Mouse (Mus musculus) MEL (cell line): ENCODE results near the gene Dazl.

Experiments
- CHD2 ChIP-seq: IDR thresholded peaks from 2 replicates; pipeline ENCODE4 v1.6.1; 2011; ENCODE audit warnings: low read length, improper control_type of control experiment
- CTCF ChIP-seq, 3 experiments: IDR thresholded peaks in 2 of 3; conservative IDR thresholded peaks in 1 of 3; 2 replicates each; pipeline ENCODE4 v1.5.1; 2011 to 2012; ENCODE audit warnings: low read length in 3 of 3, low read depth in 2 of 3, mild to moderate bottlenecking in 2 of 3, improper control_type of control experiment in 1 of 3, inconsistent platforms in 1 of 3, mixed read lengths in 1 of 3, moderate library complexity in 1 of 3; ENCODE audit not compliant: control insufficient read depth in 1 of 3, insufficient read depth in 1 of 3, poor library complexity in 1 of 3, severe bottlenecking in 1 of 3
- EP300 ChIP-seq, 2 experiments: IDR thresholded peaks; 2 replicates each; pipeline ENCODE4 v1.6.1; 2011; ENCODE audit warnings: improper control_type of control experiment in 2 of 2, low read length in 2 of 2, low read depth in 1 of 2, mild to moderate bottlenecking in 1 of 2
- ETS1 ChIP-seq: IDR thresholded peaks from 2 replicates; pipeline ENCODE4 v1.6.1; 2012; ENCODE audit warnings: low read depth, mild to moderate bottlenecking, inconsistent platforms, low read length, improper control_type of control experiment, moderate library complexity
- GATA1 ChIP-seq: IDR thresholded peaks from 2 replicates; pipeline ENCODE4 v1.6.1; 2011; ENCODE audit warnings: low read depth, low read length, improper control_type of control experiment
- MEF2A ChIP-seq: IDR thresholded peaks from 2 replicates; pipeline ENCODE4 v1.6.1; 2014; ENCODE audit warnings: low read depth, mild to moderate bottlenecking, inconsistent platforms, low read length, improper control_type of control experiment; ENCODE audit not compliant: poor library complexity, insufficient replicate concordance, severe bottlenecking; ENCODE audit errors: extremely low read depth
- NRF1 ChIP-seq: IDR thresholded peaks from 2 replicates; pipeline ENCODE4 v1.6.1; 2014; ENCODE audit warnings: low read depth, mild to moderate bottlenecking, inconsistent platforms, low read length, improper control_type of control experiment, moderate library complexity; ENCODE audit not compliant: poor library complexity, insufficient read depth, severe bottlenecking
- POLR2A ChIP-seq, 2 experiments: IDR thresholded peaks; 2 replicates each; pipeline ENCODE4 v1.6.1; 2011 to 2012; ENCODE audit warnings: low read length in 2 of 2, mild to moderate bottlenecking in 2 of 2, control low read depth in 1 of 2, improper control_type of control experiment in 1 of 2, low read depth in 1 of 2, moderate library complexity in 1 of 2; ENCODE audit not compliant: control insufficient read depth in 1 of 2, insufficient read depth in 1 of 2, poor library complexity in 1 of 2
- POLR2AphosphoS5 ChIP-seq: IDR thresholded peaks from 2 replicates; pipeline ENCODE4 v1.6.1; 2012; ENCODE audit warnings: low read depth, borderline replicate concordance, mild to moderate bottlenecking, inconsistent platforms, low read length, moderate library complexity, mixed read lengths
- USF1 ChIP-seq: IDR thresholded peaks from 2 replicates; pipeline ENCODE4 v1.6.1; 2014; ENCODE audit warnings: low read depth, mild to moderate bottlenecking, inconsistent platforms, low read length, improper control_type of control experiment, moderate library complexity

- no peak for TF ChIP-seq USF1
- TF ChIP-seq ETS1 = peak; percentile 80
- TF ChIP-seq EP300 (IDR thresholded peaks at IDR 0.05; ENCODE audit: low read depth in 1 of 2, low read length in 2 of 2) = peak; percentile 94 to 98
- no peak for TF ChIP-seq CTCF (IDR thresholded peaks at IDR 0.05 in 2 of 3, conservative IDR thresholded peaks at IDR 0.05 in 1 of 3; ENCODE audit: control insufficient read depth in 1 of 3, insufficient read depth in 1 of 3, low read depth in 2 of 3, low read length in 3 of 3, poor library complexity in 1 of 3, severe bottlenecking in 1 of 3)
- peak; percentile 94 for TF ChIP-seq GATA1
- no peak for TF ChIP-seq CHD2
- no peak for TF ChIP-seq POLR2AphosphoS5
- TF ChIP-seq NRF1 = no peak
- no peak for TF ChIP-seq MEF2A
- no peak for TF ChIP-seq POLR2A (IDR thresholded peaks at IDR 0.05; ENCODE audit: control insufficient read depth in 1 of 2, insufficient read depth in 1 of 2, low read depth in 1 of 2, low read length in 2 of 2, poor library complexity in 1 of 2)
Observed at GRCm38 (mm10) chr17:50318810-50319209, 25.4 kb upstream of the Dazl start.
